Mouse (Mus musculus): ENCODE measurements around the gene Poc1b.

The Poc1b gene

GRCm38 (mm10) chr10:99226782-99227181 is 119.9 kb downstream of the Poc1b start:
- no peak for DNase-seq (ENCODE audit: low read depth, low spot score)

- no peak for DNase-seq (ENCODE audit: low read depth, low spot score)
These were observed 121.4 kb downstream of the Poc1b start for GRCm38 (mm10) chr10:99227968-99228864.

GRCm38 (mm10) chr10:99229031-99229684 is 122.3 kb downstream of the Poc1b start:
- no peak for DNase-seq (ENCODE audit: low read depth, low spot score)

- no peak for DNase-seq (ENCODE audit: low read depth, low spot score)
These were observed 125.8 kb downstream of the Poc1b start for GRCm38 (mm10) chr10:99232518-99233227.

GRCm38 (mm10) chr10:99234336-99234735 is 127.5 kb downstream of the Poc1b start:
- DNase-seq (ENCODE audit: low read depth, low spot score), result no peak

GRCm38 (mm10) chr10:99235081-99235480 is 128.2 kb downstream of the Poc1b start:
- DNase-seq (ENCODE audit: low read depth, low spot score), result no peak

- DNase-seq (ENCODE audit: low read depth, low spot score), result peak; percentile 58
These were observed 130.5 kb downstream of the Poc1b start for GRCm38 (mm10) chr10:99237205-99237832.

GRCm38 (mm10) chr10:99238537-99238936 is 131.7 kb downstream of the Poc1b start:
- DNase-seq (ENCODE audit: low read depth, low spot score), result no peak

GRCm38 (mm10) chr10:99241284-99241828 is 134.5 kb downstream of the Poc1b start:
- DNase-seq (ENCODE audit: low read depth, low spot score), result no peak

GRCm38 (mm10) chr10:99241829-99242711 is 135.2 kb downstream of the Poc1b start:
- DNase-seq (ENCODE audit: low read depth, low spot score), result peak; percentile 50

GRCm38 (mm10) chr10:99242721-99243120 is 135.9 kb downstream of the Poc1b start:
- no peak for DNase-seq (ENCODE audit: low read depth, low spot score)

- DNase-seq (ENCODE audit: low read depth, low spot score), result no peak
These were observed 137.2 kb downstream of the Poc1b start for GRCm38 (mm10) chr10:99243907-99244489.

GRCm38 (mm10) chr10:99244655-99245260 is 137.9 kb downstream of the Poc1b start:
- no peak for DNase-seq (ENCODE audit: low read depth, low spot score)

- no peak for DNase-seq (ENCODE audit: low read depth, low spot score)
These were observed 140.1 kb downstream of the Poc1b start for GRCm38 (mm10) chr10:99246797-99247508.
